Mouse (Mus musculus) ES-E14 (cell line): ENCODE measurements around the gene Rpl13a. TPM values are rescaled to one million over a fixed set of nuclear protein-coding genes. Genes with fewer than 3 reads are reported as not detected.

ENCODE experiments used
- DNase-seq: peaks from one replicate; pipeline ENCODE4 v3.0.0-alpha.2; 2013; ENCODE audit warnings: low read depth, low spot score
- H3K27ac ChIP-seq: 2 replicates; pipeline ENCODE4 v1.5.1; 2012; ENCODE audit warnings: low read depth, mild to moderate bottlenecking, low read length, moderate library complexity, mixed read lengths; ENCODE audit not compliant: poor library complexity, insufficient read depth, severe bottlenecking
- H3K36me3 ChIP-seq: 2 replicates; pipeline ENCODE4 v1.6.1; 2012; ENCODE audit warnings: mild to moderate bottlenecking, low read length, moderate library complexity, mixed read lengths; ENCODE audit not compliant: control insufficient read depth, poor library complexity, insufficient read depth, severe bottlenecking
- H3K4me1 ChIP-seq, 2 experiments: fragments of 150-350 bp in 1 of 2; sonication (generic) in 1 of 2; 2 replicates each; pipeline ENCODE4 v1.6.1; 2012; ENCODE audit warnings: low read length in 2 of 2, mild to moderate bottlenecking in 1 of 2, mixed read lengths in 1 of 2; ENCODE audit not compliant: control insufficient read depth in 2 of 2, insufficient read depth in 2 of 2, poor library complexity in 1 of 2
- H3K4me3 ChIP-seq, 2 experiments: fragments of 150-350 bp in 1 of 2; sonication (generic) in 1 of 2; 2 replicates each; pipeline ENCODE4 v1.5.1; 2012; ENCODE audit warnings: low read length in 2 of 2, low read depth in 1 of 2, mild to moderate bottlenecking in 1 of 2, mixed read lengths in 1 of 2; ENCODE audit not compliant: insufficient read depth in 1 of 2, poor library complexity in 1 of 2, severe bottlenecking in 1 of 2
- H3K9ac ChIP-seq: 2 replicates; pipeline ENCODE4 v1.6.1; 2012; ENCODE audit warnings: low read depth, mild to moderate bottlenecking, low read length, mixed read lengths; ENCODE audit not compliant: poor library complexity, insufficient read depth, severe bottlenecking
- H3K9me3 ChIP-seq: fragments of 150-350 bp; sonication (generic); 2 replicates; pipeline ENCODE4 v1.6.1; 2012; ENCODE audit warnings: low read depth, mild to moderate bottlenecking, low read length; ENCODE audit not compliant: control insufficient read depth, insufficient read depth
- CHD2 ChIP-seq: IDR thresholded peaks from 2 replicates; pipeline ENCODE4 v1.6.1; 2014; ENCODE audit warnings: mild to moderate bottlenecking, low read depth, low read length, inconsistent platforms
- HCFC1 ChIP-seq: IDR thresholded peaks from 2 replicates; pipeline ENCODE4 v1.6.1; 2012; ENCODE audit warnings: low read length, inconsistent platforms, borderline replicate concordance; ENCODE audit not compliant: insufficient read depth
- MAFK ChIP-seq: IDR thresholded peaks from 2 replicates; pipeline ENCODE4 v1.6.1; 2014; ENCODE audit warnings: mild to moderate bottlenecking, low read depth, low read length, inconsistent platforms; ENCODE audit not compliant: insufficient read depth
- ZC3H11A ChIP-seq: IDR thresholded peaks from 2 replicates; pipeline ENCODE4 v1.6.1; 2012; ENCODE audit warnings: low read depth, mild to moderate bottlenecking, inconsistent platforms, low read length, borderline replicate concordance
- ZNF384 ChIP-seq: IDR thresholded peaks from 2 replicates; pipeline ENCODE4 v1.6.1; 2012; ENCODE audit warnings: low read depth, low read length, inconsistent platforms
- in situ Hi-C, 2 experiments: fragments of 600-800 bp; cut with MboI; formaldehyde crosslinking; loops; one replicate each; pipeline ENCODE4 v1.15.1; 2025; ENCODE audit warnings: low sequenced_read_pairs in 2 of 2, inconsistent platforms in 1 of 2; ENCODE audit not compliant: unreplicated experiment in 2 of 2
- total RNA-seq: library from RNA; depleted of rRNA; stranded (reverse); fragments of 300-350 nt; gene quantifications from 2 replicates; pipeline ENCODE4 v1.2.3, GENCODE M21; 2012

Gene Rpl13a
- total RNA-seq, 1 experiment = 3,971 TPM

GRCm38 (mm10) chr7:45135993-45136567, 7.5 kb upstream of the Rpl13a start, which contains the start of the genes Gm45713 and Flt3l:
Gene Gm45713 (minus strand): TSS chr7:45136231.
Gene Flt3l (minus strand): TSS chr7:45136432.
- Histone ChIP-seq H3K9me3 (no peaks in the 10 kb centered on the region), H3K4me1 (peaks cover 0 to 18% of the 10 kb centered on the region in 2 experiments; a peak in 1 of 4 replicates), H3K27ac (no peak within 1 kb of the TSS), H3K9ac (peak within 1 kb of the TSS; percentile 55; the same call in 1 of the 2 replicates), H3K36me3 (no peaks in the 10 kb centered on the region), H3K4me3 (peak within 1 kb of the TSS; percentile 38 to 56; a peak in 3 of 4 replicates)
- in situ Hi-C loops = no loop called here
- DNase-seq = peak; percentile 63
- no peak for TF ChIP-seq MAFK
- TF ChIP-seq CHD2 = no peak
- TF ChIP-seq ZNF384 = no peak
- TF ChIP-seq ZC3H11A = peak; percentile 42; the same call in 1 of the 2 replicates

GRCm38 (mm10) chr7:45135370-45135769, 6.8 kb upstream of the Rpl13a start:
- DNase-seq = no peak
- Histone ChIP-seq H3K27ac (no peak overlapping the region), H3K4me1 (peaks cover 0 to 20% of the 10 kb centered on the region in 2 experiments; a peak in 1 of 4 replicates), H3K9ac (no peak overlapping the region), H3K4me3 (no peak overlapping the region), H3K9me3 (no peaks in the 10 kb centered on the region), H3K36me3 (no peaks in the 10 kb centered on the region)
- in situ Hi-C loops = no loop called here
- TF ChIP-seq HCFC1 (no peak), MAFK (no peak), ZNF384 (no peak), CHD2 (no peak), ZC3H11A (no peak)

GRCm38 (mm10) chr7:45134544-45135026, 6.0 kb upstream of the Rpl13a start:
- no peak for TF ChIP-seq ZNF384
- TF ChIP-seq CHD2 = no peak
- no peak for TF ChIP-seq MAFK
- no peak for TF ChIP-seq HCFC1
- TF ChIP-seq ZC3H11A = no peak

GRCm38 (mm10) chr7:45133446-45134159, 5.0 kb upstream of the Rpl13a start:
- H3K4me3 ChIP-seq = no peak overlapping the region

More at GRCm38 (mm10) chr7:45134544-45135026, 6.0 kb upstream of the Rpl13a start:
- Histone ChIP-seq H3K4me3 (no peak overlapping the region), H3K36me3 (no peaks in the 10 kb centered on the region), H3K4me1 (peaks cover 0 to 19% of the 10 kb centered on the region in 2 experiments; a peak in 1 of 4 replicates), H3K9me3 (no peaks in the 10 kb centered on the region), H3K27ac (no peak overlapping the region), H3K9ac (no peak overlapping the region)
- DNase-seq = peak; percentile 95
- in situ Hi-C loops = loop anchor here in 1 of 2 experiments (5.0 kb wide), 1 partner anchor 57 kb away; no protein-coding TSS in a partner anchor

More at GRCm38 (mm10) chr7:45133446-45134159, 5.0 kb upstream of the Rpl13a start:
- peaks cover 0 to 18% of the 10 kb centered on the region in 2 experiments; a peak in 1 of 4 replicates for H3K4me1 ChIP-seq
- H3K9me3 ChIP-seq = no peaks in the 10 kb centered on the region
- in situ Hi-C loops = loop anchor here in 1 of 2 experiments (5.0 kb wide), 1 partner anchor 56 kb away; no protein-coding TSS in a partner anchor
- TF ChIP-seq HCFC1 (no peak), CHD2 (no peak), MAFK (no peak), ZC3H11A (no peak), ZNF384 (no peak)
- no peak for DNase-seq
- H3K27ac ChIP-seq = no peak overlapping the region
- H3K9ac ChIP-seq = no peak overlapping the region
- H3K36me3 ChIP-seq = no peaks in the 10 kb centered on the region
